Mouse (Mus musculus) CH12.LX (cell line): Measurements from ENCODE around the gene Grb10.

Source experiments
- EP300 ChIP-seq: IDR thresholded peaks from 2 replicates; pipeline ENCODE4 v1.6.1; 2011; ENCODE audit warnings: low read length, improper control_type of control experiment
- POLR2A ChIP-seq: IDR thresholded peaks from 2 replicates; pipeline ENCODE4 v1.6.1; 2011; ENCODE audit warnings: low read depth, mild to moderate bottlenecking, improper control_type of control experiment, low read length

DNA sequence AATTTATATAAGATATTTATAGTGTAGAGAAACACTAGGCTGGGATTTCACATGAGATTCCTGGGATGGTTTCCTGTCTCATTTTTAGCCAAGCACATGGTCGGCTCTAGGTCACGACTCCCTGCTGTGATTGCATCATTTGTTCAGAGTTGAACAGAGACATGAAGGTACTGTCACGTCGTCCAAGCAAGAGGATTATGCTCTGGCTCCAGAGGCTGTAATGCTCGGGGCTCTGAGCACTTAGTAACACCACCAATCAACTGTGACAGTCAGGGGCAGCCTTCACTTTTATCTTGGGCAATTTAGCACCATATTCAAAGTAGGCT lies 75.9 kb downstream of the Grb10 start:
- no peak for TF ChIP-seq EP300
- no peak; the same call in 1 of the 2 replicates for TF ChIP-seq POLR2A
